In the genomic region with DNA sequence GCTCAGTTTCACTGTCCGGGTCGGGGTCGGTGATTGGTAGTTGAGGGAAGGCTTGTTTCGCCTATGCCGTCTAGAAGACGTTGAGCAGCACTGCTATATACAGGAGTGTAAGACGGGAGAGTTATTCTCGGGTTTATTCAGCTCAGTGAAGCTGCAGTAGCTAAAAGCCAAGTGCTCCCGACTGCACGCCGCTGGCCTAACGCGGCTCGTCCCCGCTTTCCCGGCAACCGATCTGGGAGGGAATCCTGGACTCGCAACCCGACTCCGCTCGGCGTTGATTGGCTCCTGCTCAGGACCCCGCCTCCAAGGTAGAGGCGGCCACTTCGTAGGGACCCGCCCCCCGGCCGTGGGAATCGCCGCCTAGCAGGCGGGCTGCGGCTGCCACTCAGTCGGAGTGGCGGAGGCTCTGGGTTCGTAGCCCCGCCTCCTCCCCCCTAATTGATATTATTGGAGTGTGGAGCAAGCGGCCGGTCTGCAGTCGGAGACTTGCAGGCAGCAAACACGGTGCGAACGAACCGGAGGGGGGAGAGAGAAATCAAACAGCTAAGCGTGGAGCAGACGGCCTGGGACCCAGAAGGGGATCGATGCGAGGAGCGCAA, we compare ENCODE assay signal across 8 mouse cellular contexts. TPM values are rescaled to one million over a fixed set of nuclear protein-coding genes. Genes with fewer than 3 reads are reported as not detected.
DNase-seq lines count a peak whose midpoint lies in the region; ATAC-seq lines count a peak whose summit lies in the region.

A gene (plus strand): TSS at position 441 of the 599 bp plus-strand sequence.

- H3K36me3 ChIP-seq in embryonic facial prominence, embryonic 12.5 days = no peaks in the 10 kb centered on the region
- no peaks in the 10 kb centered on the region for H3K36me3 ChIP-seq in midbrain, embryonic 11.5 days (ENCODE audit: control insufficient read depth, insufficient read depth, low read length)

- no peaks in the 10 kb centered on the region for H3K27me3 ChIP-seq in embryonic facial prominence, embryonic 12.5 days
- no peaks in the 10 kb centered on the region for H3K27me3 ChIP-seq in midbrain, embryonic 11.5 days (ENCODE audit: control insufficient read depth, insufficient read depth, low read length)

- H3K4me1 ChIP-seq in embryonic facial prominence, embryonic 12.5 days = no peaks in the 10 kb centered on the region
- no peaks in the 10 kb centered on the region; the same call in 1 of the 2 replicates for H3K4me1 ChIP-seq in midbrain, embryonic 11.5 days (ENCODE audit: control insufficient read depth, insufficient read depth, low read length)

- under 1% methylated on average over 48 of the region's 48 CpGs for WGBS in embryonic facial prominence, embryonic 12.5 days
- under 1% methylated on average over 48 of the region's 48 CpGs for WGBS in midbrain, embryonic 11.5 days

- H3K9ac ChIP-seq in embryonic facial prominence, embryonic 12.5 days = peak within 1 kb of the TSS; percentile 88
- H3K9ac ChIP-seq in midbrain, embryonic 11.5 days (ENCODE audit: low read length) = peak within 1 kb of the TSS; percentile 85

- peak within 1 kb of the TSS; percentile 74 for H3K4me2 ChIP-seq in embryonic facial prominence, embryonic 12.5 days (replicated peaks)
- peak within 1 kb of the TSS; percentile 76 for H3K4me2 ChIP-seq in midbrain, embryonic 11.5 days

- H3K9me3 ChIP-seq in embryonic facial prominence, embryonic 12.5 days = no peaks in the 10 kb centered on the region
- H3K9me3 ChIP-seq in midbrain, embryonic 11.5 days (ENCODE audit: control insufficient read depth, low read length) = no peaks in the 10 kb centered on the region

- peak; percentile 97 for ATAC-seq in embryonic facial prominence, embryonic 12.5 days (ENCODE audit: insufficient number of reproducible peaks, insufficient read depth, low FRiP score, low TSS enrichment)
- ATAC-seq in granulocyte monocyte progenitor cell, adult 5-6 weeks (replicated peaks; ENCODE audit: poor library complexity, severe bottlenecking) = peak; percentile 85
- ATAC-seq in midbrain, embryonic 11.5 days (ENCODE audit: low FRiP score) = peak; percentile 97
- ATAC-seq in activated CD4-positive, CD25-positive, alpha-beta regulatory T cell, adult 4 months = no peak

- intact Hi-C loops in left cerebral cortex, postnatal 4 days (cut with DNase I) = loop anchor here (5.0 to 10.0 kb wide), 3 partner anchors 122 to 1880 kb away; no protein-coding TSS in a partner anchor

- peak; percentile 89 to 94 for DNase-seq in adrenal gland, postnatal 4 days (ENCODE audit: low spot score in 2 of 2)
- peak; percentile 95 for DNase-seq in kidney, adult 11 months
- DNase-seq in left cerebral cortex, postnatal 4 days = peak; percentile 98
- DNase-seq in midbrain, embryonic 11.5 days (ENCODE audit: low spot score, missing footprints) = peak; percentile 99
- peak; percentile 92 for DNase-seq in skeletal muscle tissue, adult 2 months (ENCODE audit: low read depth, low spot score)

- H3K4me3 ChIP-seq in embryonic facial prominence, embryonic 12.5 days = peak within 1 kb of the TSS; percentile 70
- peak within 1 kb of the TSS; percentile 67 for H3K4me3 ChIP-seq in midbrain, embryonic 11.5 days (ENCODE audit: low read depth, low read length)

- H3K27ac ChIP-seq in embryonic facial prominence, embryonic 12.5 days = peak within 1 kb of the TSS; percentile 93
- peak within 1 kb of the TSS; percentile 91 for H3K27ac ChIP-seq in midbrain, embryonic 11.5 days (ENCODE audit: low read depth, low read length)

RNA-seq across cellular contexts. Expression of the gene that starts here (rescaled TPM):
- 10 to 100 TPM in 1 of 2 experiments, 1 to 10 TPM in 1; 7.4 to 11.5 TPM for total RNA-seq in adrenal gland, postnatal 4 days (2021)
- polyA plus RNA-seq in embryonic facial prominence, embryonic 12.5 days (2016; fragmentation: Nextera tagmentation; extraction: Ambion mirVana) = 75.2 and 76.4 TPM in 2 replicates
- 5.5 and 7.6 TPM in 2 replicates for total RNA-seq in granulocyte monocyte progenitor cell, adult 5-6 weeks (2014; fragmentation: Nextera tagmentation)
- 8.5 and 8.8 TPM in 2 replicates for total RNA-seq in granulocyte monocyte progenitor cell, adult 5-6 weeks (2017)
- total RNA-seq in left cerebral cortex, postnatal 4 days (2021) = 100 to 1,000 TPM; 105 to 110 TPM
- 74.3 and 85.8 TPM in 2 replicates for polyA plus RNA-seq in midbrain, embryonic 11.5 days (2014; fragmentation: Nextera tagmentation; extraction: Ambion mirVana)
- under 1 TPM in 1 of 2 experiments, not detected in 1; 0.22 TPM for polyA plus RNA-seq in activated CD4-positive, CD25-positive, alpha-beta regulatory T cell, adult 4 months (2017; shearing (Covaris generic))

Comparison
In these comparisons a context has a peak if more than half of its experiments do, and no peak if none do; other contexts are left out.
1. RNA of the gene that starts here (total RNA-seq): 105 to 110 TPM in left cerebral cortex, postnatal 4 days; 7.4 to 11.5 TPM in adrenal gland, postnatal 4 days and 5.5 to 8.8 TPM in granulocyte monocyte progenitor cell, adult 5-6 weeks; every median in the first group is over 4 times any median in the second.
2. RNA of the gene that starts here (polyA plus RNA-seq): 75.2 to 76.4 TPM in embryonic facial prominence, embryonic 12.5 days and 74.3 to 85.8 TPM in midbrain, embryonic 11.5 days; 0.22 TPM in activated CD4-positive, CD25-positive, alpha-beta regulatory T cell, adult 4 months; every median in the first group is over 10 times any median in the second.
3. Peak in every context shown above with its lines, with median percentiles within 50 percentile points of each other: DNase-seq.